Mouse (Mus musculus) lung, embryonic 14.5 days (tissue): Measurements from ENCODE around the gene Aldh1a2. TPM values are rescaled to one million over a fixed set of nuclear protein-coding genes. Genes with fewer than 3 reads are reported as not detected.

ENCODE experiments used
- ATAC-seq: fragments of 200-750 bp; cut with Nextera tagmentation; 2 replicates; pipeline ENCODE4 v1.8.0; 2017; ENCODE audit warnings: mild to moderate bottlenecking, moderate TSS enrichment, moderate library complexity; ENCODE audit not compliant: insufficient read depth
- DNase-seq: peaks from one replicate; pipeline ENCODE4 v3.0.0-alpha.2; 2015
- H3K27ac ChIP-seq: fragments of 300-500 bp; sonication (generic); 2 replicates; pipeline ENCODE4 v1.5.1; 2014; ENCODE audit warnings: low read depth, mild to moderate bottlenecking, moderate library complexity
- H3K27me3 ChIP-seq: fragments of 300-500 bp; sonication (generic); 2 replicates; pipeline ENCODE4 v1.6.1; 2014; ENCODE audit warnings: low read length, control low read depth; ENCODE audit not compliant: insufficient read depth
- H3K36me3 ChIP-seq: fragments of 300-500 bp; sonication (generic); 2 replicates; pipeline ENCODE4 v1.6.1; 2014; ENCODE audit warnings: control low read depth; ENCODE audit not compliant: insufficient read depth
- H3K4me1 ChIP-seq: fragments of 300-500 bp; sonication (generic); 2 replicates; pipeline ENCODE4 v1.6.1; 2014; ENCODE audit warnings: antibody characterized with exemption, control low read depth; ENCODE audit not compliant: insufficient read depth
- H3K4me2 ChIP-seq: fragments of 300-500 bp; sonication (generic); 2 replicates; pipeline ENCODE4 v1.6.1; 2014; ENCODE audit warnings: mild to moderate bottlenecking
- H3K4me3 ChIP-seq: fragments of 300-500 bp; sonication (generic); 2 replicates; pipeline ENCODE4 v1.5.1; 2014; ENCODE audit warnings: low read depth, low read length
- H3K9ac ChIP-seq: fragments of 300-500 bp; sonication (generic); 2 replicates; pipeline ENCODE4 v1.6.1; 2014
- H3K9me3 ChIP-seq: fragments of 300-500 bp; sonication (generic); 2 replicates; pipeline ENCODE4 v1.6.1; 2016; ENCODE audit warnings: low read depth, low read length, control low read depth
- CTCF ChIP-seq: IDR thresholded peaks from 2 replicates; pipeline ENCODE4 v1.5.1; 2016; ENCODE audit warnings: antibody characterized with exemption, low read depth
- WGBS: fragments of 180-500 bp; shearing (Covaris S2); extraction: QIAGEN DNeasy Blood & Tissue Kit; methylation state at CpG from one replicate; pipeline ENCODE4 v1.1.7; 2014; 5-methylcytosine and 5-hydroxymethylcytosine counted together
- polyA plus RNA-seq: library from polyadenylated mRNA; unstranded; fragments of >200 nt; fragmentation: Nextera tagmentation; extraction: Ambion mirVana; gene quantifications from 2 replicates; pipeline ENCODE4 v1.2.1, GENCODE M21; 2014

Gene Aldh1a2
- polyA plus RNA-seq, 1 experiment from 2014 or later = 41.7 TPM

GRCm38 (mm10) chr9:71331661-71332060, 116.1 kb downstream of the Aldh1a2 start:
- ATAC-seq (no peak), DNase-seq (no peak)
- H3K4me1 ChIP-seq = no peaks in the 10 kb centered on the region
- no peaks in the 10 kb centered on the region for H3K9me3 ChIP-seq
- no peak overlapping the region for H3K4me2 ChIP-seq
- H3K27ac ChIP-seq = no peak overlapping the region
- H3K4me3 ChIP-seq = no peak overlapping the region
- H3K27me3 ChIP-seq = no peaks in the 10 kb centered on the region
- no peak for TF ChIP-seq CTCF
- 72% methylated on average over 3 of the region's 3 CpGs for WGBS
- no peaks in the 10 kb centered on the region for H3K36me3 ChIP-seq
- H3K9ac ChIP-seq = no peak overlapping the region

GRCm38 (mm10) chr9:71336674-71337073, 121.1 kb downstream of the Aldh1a2 start:
- Histone ChIP-seq H3K27me3 (no peaks in the 10 kb centered on the region), H3K36me3 (no peaks in the 10 kb centered on the region), H3K9me3 (no peaks in the 10 kb centered on the region), H3K9ac (no peak overlapping the region), H3K4me3 (no peak overlapping the region), H3K4me2 (no peak overlapping the region), H3K27ac (no peak overlapping the region), H3K4me1 (no peaks in the 10 kb centered on the region)
- DNase-seq (no peak), ATAC-seq (no peak)
- no peak for TF ChIP-seq CTCF
- WGBS = 47% methylated on average over 4 of the region's 4 CpGs

- H3K4me3 ChIP-seq = no peak overlapping the region
- no peak for ATAC-seq
- DNase-seq = no peak
- 85% methylated on average over 3 of the region's 3 CpGs for WGBS
- no peaks in the 10 kb centered on the region for H3K4me1 ChIP-seq
- no peaks in the 10 kb centered on the region for H3K9me3 ChIP-seq
- no peaks in the 10 kb centered on the region for H3K27me3 ChIP-seq
- H3K4me2 ChIP-seq = no peak overlapping the region
- H3K27ac ChIP-seq = no peak overlapping the region
- TF ChIP-seq CTCF = no peak
- H3K36me3 ChIP-seq = no peaks in the 10 kb centered on the region
- no peak overlapping the region for H3K9ac ChIP-seq
Observed at GRCm38 (mm10) chr9:71337425-71337824, 121.8 kb downstream of the Aldh1a2 start.

DNA sequence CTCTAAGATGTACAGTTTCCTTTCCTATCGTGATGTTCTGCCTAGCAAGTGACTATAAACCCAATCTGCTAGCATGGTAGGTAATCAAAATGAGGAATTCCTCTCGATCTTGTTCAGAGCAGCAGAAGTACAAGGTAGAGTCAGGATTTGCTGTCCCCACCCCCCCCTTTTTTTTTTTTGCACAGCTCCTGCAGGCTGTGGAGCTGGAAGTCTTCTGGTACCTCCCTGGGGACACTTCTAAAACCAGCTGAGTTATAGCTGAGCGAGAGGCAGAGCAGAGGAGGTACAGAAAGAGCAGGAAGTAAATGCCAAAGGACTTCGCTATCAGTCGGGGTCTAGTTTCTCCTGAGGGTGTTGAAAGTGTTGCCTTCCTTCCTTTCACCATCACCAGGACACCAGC, 124.5 kb downstream of the Aldh1a2 start:
- H3K9ac ChIP-seq = no peak overlapping the region
- DNase-seq (no peak), ATAC-seq (no peak)
- no peaks in the 10 kb centered on the region for H3K27me3 ChIP-seq
- H3K27ac ChIP-seq = no peak overlapping the region
- TF ChIP-seq CTCF = no peak
- WGBS = 53% methylated on average over 5 of the region's 5 CpGs
- no peaks in the 10 kb centered on the region for H3K4me1 ChIP-seq
- no peaks in the 10 kb centered on the region for H3K36me3 ChIP-seq
- H3K4me2 ChIP-seq = no peak overlapping the region
- no peaks in the 10 kb centered on the region for H3K9me3 ChIP-seq
- H3K4me3 ChIP-seq = no peak overlapping the region

Other genes starting within 250 kb of the Aldh1a2 start
- 0.18 and 0.42 TPM in 2 replicates for gene Aqp9, start 47.1 kb upstream of the Aldh1a2 start, polyA plus RNA-seq